Mouse (Mus musculus) CH12.LX (cell line): Measurements from ENCODE around the gene Fchsd2.

Source experiments
- CTCF ChIP-seq, 2 experiments: IDR thresholded peaks in 1 of 2; conservative IDR thresholded peaks in 1 of 2; 2 replicates each; pipeline ENCODE4 v1.5.1; 2011 to 2012; ENCODE audit warnings: low read depth in 2 of 2, low read length in 2 of 2, improper control_type of control experiment in 1 of 2, inconsistent platforms in 1 of 2, mild to moderate bottlenecking in 1 of 2, moderate library complexity in 1 of 2
- GABPA ChIP-seq: IDR thresholded peaks from 2 replicates; pipeline ENCODE4 v1.6.1; 2012; ENCODE audit warnings: low read depth, low read length, improper control_type of control experiment, inconsistent platforms; ENCODE audit not compliant: insufficient replicate concordance
- USF1 ChIP-seq: IDR thresholded peaks from 2 replicates; pipeline ENCODE4 v1.6.1; 2014; ENCODE audit warnings: low read depth, mild to moderate bottlenecking, inconsistent platforms, low read length, improper control_type of control experiment

GRCm38 (mm10) chr7:101064697-101065688 is 27.7 kb upstream of the Fchsd2 start:
- TF ChIP-seq GABPA (no peak), CTCF (conservative IDR thresholded peaks at IDR 0.05 in 1 of 2, IDR thresholded peaks at IDR 0.05 in 1 of 2; ENCODE audit: low read depth in 2 of 2, low read length in 2 of 2) (no peak), USF1 (no peak)
